1 mouse cellular context compared by ENCODE assay signal in the genomic region with DNA sequence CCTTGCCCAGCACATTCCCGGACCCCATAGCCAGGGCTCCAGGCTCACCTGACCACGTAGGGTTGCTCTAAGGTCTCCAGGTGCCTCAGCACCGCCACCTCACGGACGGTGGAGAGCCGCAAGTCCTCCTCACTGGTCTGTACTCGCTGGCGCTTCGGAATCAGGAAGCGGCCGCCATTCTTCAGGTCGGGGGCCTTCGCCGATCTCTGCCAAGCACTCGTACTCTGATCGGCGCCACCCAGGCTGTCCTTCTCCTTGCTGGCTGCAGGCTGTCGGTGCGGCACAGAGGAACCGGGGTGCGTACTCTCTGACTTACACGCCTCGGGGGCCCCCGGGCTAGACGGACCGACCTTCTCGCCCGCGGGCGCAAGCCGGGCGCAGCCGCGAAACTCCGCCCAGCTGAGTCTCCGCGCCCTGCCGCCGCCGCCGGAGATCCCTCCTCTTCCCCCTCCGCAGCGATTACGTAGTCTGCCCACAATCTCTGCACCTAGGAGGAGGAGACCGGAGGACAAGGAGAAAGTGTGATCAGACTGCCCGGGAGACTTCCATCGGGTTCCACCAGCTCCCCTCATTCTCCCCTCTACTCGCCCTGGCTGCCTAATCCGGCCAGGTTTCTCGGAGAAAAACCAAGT.
TF ChIP-seq lines count a peak whose summit lies in the region.

No protein-coding gene starts in this region.

TF ChIP-seq in ES-E14, 5 proteins besides CTCF, POLR2A, EP300 and RAD21 (continued from another document):
- TF ChIP-seq CHD2 (IDR thresholded peaks at IDR 0.05; ENCODE audit: low read depth, low read length) = no peak
